Mouse (Mus musculus) kidney, postnatal 0 days (tissue): Measurements from ENCODE around the gene Zfp65. TPM values are rescaled to one million over a fixed set of nuclear protein-coding genes. Genes with fewer than 3 reads are reported as not detected.
"Not testable (repeated sequence)": the region's sequence is repeated elsewhere in the genome, so short reads cannot be mapped to it uniquely, and the experiment has no call there.

Source experiments
- ATAC-seq: fragments of 200-750 bp; cut with Nextera tagmentation; replicated peaks from 2 replicates; pipeline ENCODE4 v1.8.0; 2017; ENCODE audit warnings: low read depth, moderate number of reproducible peaks, moderate TSS enrichment, moderate library complexity; ENCODE audit not compliant: low FRiP score
- DNase-seq: peaks from one replicate; pipeline ENCODE4 v3.0.0-alpha.2; 2016; ENCODE audit warnings: low spot score
- H3K27ac ChIP-seq: fragments of 300-500 bp; sonication (generic); 2 replicates; pipeline ENCODE4 v1.5.1; 2014; ENCODE audit warnings: mild to moderate bottlenecking
- H3K27me3 ChIP-seq: fragments of 300-500 bp; sonication (generic); 2 replicates; pipeline ENCODE4 v1.6.1; 2014; ENCODE audit warnings: low read length, mixed read lengths; ENCODE audit not compliant: insufficient read depth
- H3K36me3 ChIP-seq: fragments of 300-500 bp; sonication (generic); 2 replicates; pipeline ENCODE4 v1.6.1; 2014; ENCODE audit warnings: low read length, mixed read lengths; ENCODE audit not compliant: insufficient read depth
- H3K4me1 ChIP-seq: fragments of 300-500 bp; sonication (generic); replicated peaks from 2 replicates; pipeline ENCODE4 v1.6.1; 2014; ENCODE audit warnings: antibody characterized with exemption, low read length, mixed read lengths; ENCODE audit not compliant: insufficient read depth
- H3K4me2 ChIP-seq: fragments of 300-500 bp; sonication (generic); 2 replicates; pipeline ENCODE4 v1.6.1; 2014; ENCODE audit warnings: mild to moderate bottlenecking, low read length, moderate library complexity, mixed read lengths
- H3K4me3 ChIP-seq: fragments of 300-500 bp; sonication (generic); replicated peaks from 2 replicates; pipeline ENCODE4 v1.5.1; 2014; ENCODE audit warnings: low read depth, low read length
- H3K9ac ChIP-seq: fragments of 300-500 bp; sonication (generic); 2 replicates; pipeline ENCODE4 v1.6.1; 2014; ENCODE audit warnings: low read depth, low read length
- H3K9me3 ChIP-seq: fragments of 300-500 bp; sonication (generic); replicated peaks from 2 replicates; pipeline ENCODE4 v1.6.1; 2016; ENCODE audit warnings: low read length, inconsistent platforms, mixed read lengths
- CTCF ChIP-seq: IDR thresholded peaks from 2 replicates; pipeline ENCODE4 v1.5.1; 2016; ENCODE audit warnings: antibody characterized with exemption, low read depth, mild to moderate bottlenecking, moderate library complexity
- WGBS: fragments of 180-500 bp; shearing (Covaris S2); extraction: QIAGEN DNeasy Blood & Tissue Kit; methylation state at CpG from one replicate; pipeline ENCODE4 v1.1.7; 2014; 5-methylcytosine and 5-hydroxymethylcytosine counted together
- polyA plus RNA-seq: library from polyadenylated mRNA; unstranded; fragments of >200 nt; fragmentation: Nextera tagmentation; extraction: Ambion mirVana; gene quantifications from 2 replicates; pipeline ENCODE4 v1.2.1, GENCODE M21; 2015

Gene Zfp65
- polyA plus RNA-seq, 1 experiment from 2014 or later, result 3.7 TPM

- ATAC-seq (no peak), DNase-seq (no peak)
- Histone ChIP-seq H3K36me3 (no peaks in the 10 kb centered on the region), H3K4me2 (no peak within 1 kb of the TSS), H3K9ac (no peak within 1 kb of the TSS), H3K27me3 (no peaks in the 10 kb centered on the region), H3K4me1 (no peaks in the 10 kb centered on the region), H3K27ac (no peak within 1 kb of the TSS), H3K4me3 (no peak within 1 kb of the TSS), H3K9me3 (no peaks in the 10 kb centered on the region)
- 78% methylated on average over 4 of the region's 4 CpGs for WGBS
- TF ChIP-seq CTCF, result no peak
These were observed 42.0 kb downstream of the Zfp65 start, which contains the start of gene Zfp738 for GRCm38 (mm10) chr13:67686971-67687370. Gene Zfp738 (minus strand): TSS chr13:67687071.

GRCm38 (mm10) chr13:67683841-67684240 lies 45.1 kb downstream of the Zfp65 start:
- H3K36me3 ChIP-seq, H3K9ac ChIP-seq, H3K9me3 ChIP-seq, DNase-seq, H3K4me1 ChIP-seq, H3K27ac ChIP-seq, H3K27me3 ChIP-seq: not testable (repeated sequence)
- peak overlapping the region; percentile 73 for H3K4me2 ChIP-seq
- 65% methylated on average over 2 of the region's 2 CpGs for WGBS
- 0 out of 2 replicates have a peak, but pooled peaks have one; percentile 11 for ATAC-seq
- peak overlapping the region; percentile 74 for H3K4me3 ChIP-seq

- not testable (repeated sequence) for H3K27ac ChIP-seq, H3K4me1 ChIP-seq, H3K27me3 ChIP-seq, H3K9me3 ChIP-seq, H3K36me3 ChIP-seq
- peak overlapping the region; percentile 73 for H3K4me2 ChIP-seq
- H3K9ac ChIP-seq, result peak overlapping the region; percentile 80
- ATAC-seq, result peak; percentile 100
- peak overlapping the region; percentile 74 for H3K4me3 ChIP-seq
- 5% methylated on average over 16 of the region's 16 CpGs for WGBS
- DNase-seq, result peak; percentile 94
- peak; percentile 30; the same call in 1 of the 2 replicates for TF ChIP-seq CTCF
These were observed 45.8 kb downstream of the Zfp65 start for GRCm38 (mm10) chr13:67682959-67683735.

GRCm38 (mm10) chr13:67674902-67675301 lies 54.1 kb downstream of the Zfp65 start:
- no peak for TF ChIP-seq CTCF
- no peak for ATAC-seq
- H3K4me2 ChIP-seq, result no peak overlapping the region
- no peaks in the 10 kb centered on the region for H3K4me1 ChIP-seq
- H3K27me3 ChIP-seq, result no peaks in the 10 kb centered on the region
- no peaks in the 10 kb centered on the region for H3K36me3 ChIP-seq
- DNase-seq, result no peak
- H3K9ac ChIP-seq, result no peak overlapping the region
- WGBS, result 96% methylated on average over 2 of the region's 2 CpGs
- no peak overlapping the region for H3K4me3 ChIP-seq
- H3K27ac ChIP-seq, result no peak overlapping the region
- H3K9me3 ChIP-seq, result no peaks in the 10 kb centered on the region

Other genes starting within 250 kb of the Zfp65 start
- 3.1 and 3.4 TPM in 2 replicates for gene Zfp874b, start 244.9 kb downstream of the Zfp65 start, polyA plus RNA-seq
- gene Zfp58, start 228.6 kb downstream of the Zfp65 start, polyA plus RNA-seq, result 10.9 and 13.7 TPM in 2 replicates
- not detected in 2 replicates for gene Gm26965, start 203.0 kb downstream of the Zfp65 start, polyA plus RNA-seq
- gene Zfp87, start 203.0 kb downstream of the Zfp65 start, polyA plus RNA-seq, result 30.4 and 38.3 TPM in 2 replicates
- 9.0 and 9.8 TPM in 2 replicates for gene Zfp748, start 175.3 kb downstream of the Zfp65 start, polyA plus RNA-seq
- 3.8 TPM in 2 replicates for gene Zfp729b, start 119.5 kb downstream of the Zfp65 start, polyA plus RNA-seq
- 0.08 TPM in 1 of 2 replicates, not detected in the other for gene Gm49345, start 91.4 kb downstream of the Zfp65 start, polyA plus RNA-seq
- 2.5 and 3.3 TPM in 2 replicates for gene Zfp729a, start 91.4 kb downstream of the Zfp65 start, polyA plus RNA-seq
- gene Zfp738, start 42.1 kb downstream of the Zfp65 start, polyA plus RNA-seq, result 7.3 and 7.5 TPM in 2 replicates
- 5.3 and 5.4 TPM in 2 replicates for gene Zfp85, start 26.1 kb upstream of the Zfp65 start, polyA plus RNA-seq
- gene Zfp493, start 50.5 kb upstream of the Zfp65 start, polyA plus RNA-seq, result 1.6 TPM in 2 replicates
- 6.9 and 7.1 TPM in 2 replicates for gene Zfp273, start 84.6 kb upstream of the Zfp65 start, polyA plus RNA-seq
- 2.2 and 2.5 TPM in 2 replicates for gene Gm10037, start 101.9 kb upstream of the Zfp65 start, polyA plus RNA-seq
- not detected in 2 replicates for gene BC048507, start 134.2 kb upstream of the Zfp65 start, polyA plus RNA-seq